Mouse (Mus musculus): ENCODE data around the gene Bex3.

Gene Bex3

GRCm38 (mm10) chrX:136313792-136314564, 43.9 kb downstream of the Bex3 start:
- DNase-seq, result no peak

GRCm38 (mm10) chrX:136319953-136320352, 49.9 kb downstream of the Bex3 start:
- no peak for DNase-seq

All from cerebellum, adult 11-12 months (tissue).